Mouse (Mus musculus): Measurements from ENCODE around the gene Aldh1b1. TPM values are rescaled to one million over a fixed set of nuclear protein-coding genes. Genes with fewer than 3 reads are reported as not detected.

Aldh1b1 gene
- polyA plus RNA-seq, 1 experiment from 2014 or later: 153 TPM

Other genes starting within 250 kb of the Aldh1b1 start
- gene Igfbpl1, start 27.9 kb downstream of the Aldh1b1 start, polyA plus RNA-seq (2015; fragmentation: Nextera tagmentation; extraction: Ambion mirVana): 2.0 and 2.6 TPM in 2 replicates
- 0.09 and 0.34 TPM in 2 replicates for gene Stra6l, start 49.6 kb downstream of the Aldh1b1 start, polyA plus RNA-seq (2015; fragmentation: Nextera tagmentation; extraction: Ambion mirVana)
- 0.11 TPM in 2 replicates for gene Ccdc180, start 91.3 kb downstream of the Aldh1b1 start, polyA plus RNA-seq (2015; fragmentation: Nextera tagmentation; extraction: Ambion mirVana)
- 17.0 and 17.2 TPM in 2 replicates for gene Tdrd7, start 166.3 kb downstream of the Aldh1b1 start, polyA plus RNA-seq (2015; fragmentation: Nextera tagmentation; extraction: Ambion mirVana)
- 170 and 195 TPM in 2 replicates for gene Tmod1, start 239.9 kb downstream of the Aldh1b1 start, polyA plus RNA-seq (2015; fragmentation: Nextera tagmentation; extraction: Ambion mirVana)